11 mouse cellular contexts compared by ENCODE assay signal in genomic region chr13:35783576-35783975, GRCm38 (mm10).
DNase-seq lines count a peak whose midpoint lies in the region.
"Had no signal": no experiment of that assay in that cellular context is flagged by ENCODE, and none has a peak within 500 bp of the region (broad histone marks: within the 10 kb centered on the region; RNA-seq: fewer than 3 reads in every experiment).

No protein-coding gene starts in this region.

- H3K27ac ChIP-seq in macrophage: peak overlapping the region; percentile 43
- H3K27ac ChIP-seq: embryonic facial prominence, embryonic 12.5 days; forebrain, embryonic 10.5 days; hindbrain, embryonic 13.5 days had no signal

- no peak overlapping the region for H3K4me3 ChIP-seq in macrophage (ENCODE audit: inconsistent target)
- H3K4me3 ChIP-seq: embryonic facial prominence, embryonic 12.5 days; forebrain, embryonic 10.5 days; heart, embryonic 13.5 days; hindbrain, embryonic 13.5 days had no signal

- no peaks in the 10 kb centered on the region for H3K36me3 ChIP-seq in macrophage (ENCODE audit: inconsistent target)
- H3K36me3 ChIP-seq: embryonic facial prominence, embryonic 12.5 days; forebrain, embryonic 10.5 days; heart, embryonic 13.5 days; hindbrain, embryonic 13.5 days had no signal

- peaks cover 90% of the 10 kb centered on the region for H3K79me2 ChIP-seq in macrophage (ENCODE audit: inconsistent target)

- WGBS in macrophage (ENCODE audit: missing documents): 6% methylated on average over 6 of the region's 6 CpGs

- peak; percentile 54 for DNase-seq in layer of hippocampus, adult 9-11 months
- no peak for DNase-seq in layer of hippocampus, postnatal 36 days
- DNase-seq in A20 (ENCODE audit: low read depth, low spot score): peak; percentile 92
- peak; percentile 43 for DNase-seq in brain, adult 2 months (ENCODE audit: low read depth, low spot score)
- DNase-seq in embryo, embryonic 9.5 days (ENCODE audit: extremely low spot score): no peak
- DNase-seq in layer of hippocampus, adult 18-20 months (ENCODE audit: low spot score in 2 of 2): no peak

Comparison
In these comparisons a context has a peak if more than half of its experiments do, and no peak if none do; other contexts are left out.
1. DNase-seq: peak in layer of hippocampus, adult 9-11 months (single experiment), A20 (single experiment) and brain, adult 2 months (single experiment); none in layer of hippocampus, postnatal 36 days (0 of 2), embryo, embryonic 9.5 days (single experiment) and layer of hippocampus, adult 18-20 months (0 of 2).